Mouse (Mus musculus) MEL (cell line): ENCODE measurements around the gene Tyk2.

ENCODE experiments used
- BHLHE40 ChIP-seq: IDR thresholded peaks from 2 replicates; pipeline ENCODE4 v1.6.1; 2012; ENCODE audit warnings: low read depth, mild to moderate bottlenecking, inconsistent platforms, low read length, improper control_type of control experiment, borderline replicate concordance
- CTCF ChIP-seq, 3 experiments: IDR thresholded peaks in 2 of 3; conservative IDR thresholded peaks in 1 of 3; 2 replicates each; pipeline ENCODE4 v1.5.1; 2011 to 2012; ENCODE audit warnings: low read length in 3 of 3, low read depth in 2 of 3, mild to moderate bottlenecking in 2 of 3, improper control_type of control experiment in 1 of 3, inconsistent platforms in 1 of 3, mixed read lengths in 1 of 3, moderate library complexity in 1 of 3; ENCODE audit not compliant: control insufficient read depth in 1 of 3, insufficient read depth in 1 of 3, poor library complexity in 1 of 3, severe bottlenecking in 1 of 3
- E2F4 ChIP-seq: IDR thresholded peaks from 2 replicates; pipeline ENCODE4 v1.6.1; 2011; ENCODE audit warnings: low read depth, low read length, improper control_type of control experiment, borderline replicate concordance
- ETS1 ChIP-seq: IDR thresholded peaks from 2 replicates; pipeline ENCODE4 v1.6.1; 2012; ENCODE audit warnings: low read depth, mild to moderate bottlenecking, inconsistent platforms, low read length, improper control_type of control experiment, moderate library complexity
- JUND ChIP-seq: IDR thresholded peaks from 2 replicates; pipeline ENCODE4 v1.6.1; 2011; ENCODE audit warnings: low read depth, mild to moderate bottlenecking, improper control_type of control experiment, low read length
- KAT2A ChIP-seq: conservative IDR thresholded peaks from 2 replicates; pipeline ENCODE4 v1.6.1; 2012; ENCODE audit warnings: low read depth, low read length, improper control_type of control experiment, inconsistent platforms
- MEF2A ChIP-seq: IDR thresholded peaks from 2 replicates; pipeline ENCODE4 v1.6.1; 2014; ENCODE audit warnings: low read depth, mild to moderate bottlenecking, inconsistent platforms, low read length, improper control_type of control experiment; ENCODE audit not compliant: poor library complexity, insufficient replicate concordance, severe bottlenecking; ENCODE audit errors: extremely low read depth
- MXI1 ChIP-seq: IDR thresholded peaks from 2 replicates; pipeline ENCODE4 v1.6.1; 2011; ENCODE audit warnings: mild to moderate bottlenecking, low read depth, low read length, improper control_type of control experiment
- POLR2A ChIP-seq, 2 experiments: IDR thresholded peaks; 2 replicates each; pipeline ENCODE4 v1.6.1; 2011 to 2012; ENCODE audit warnings: low read length in 2 of 2, mild to moderate bottlenecking in 2 of 2, control low read depth in 1 of 2, improper control_type of control experiment in 1 of 2, low read depth in 1 of 2, moderate library complexity in 1 of 2; ENCODE audit not compliant: control insufficient read depth in 1 of 2, insufficient read depth in 1 of 2, poor library complexity in 1 of 2
- TAL1 ChIP-seq: IDR thresholded peaks from 2 replicates; pipeline ENCODE4 v1.6.1; 2012; ENCODE audit warnings: mild to moderate bottlenecking, inconsistent platforms, low read length, moderate library complexity, mixed read lengths
- TCF12 ChIP-seq: IDR thresholded peaks from 2 replicates; pipeline ENCODE4 v1.6.1; 2014; ENCODE audit warnings: low read depth, mild to moderate bottlenecking, inconsistent platforms, low read length, improper control_type of control experiment, moderate library complexity
- USF1 ChIP-seq: IDR thresholded peaks from 2 replicates; pipeline ENCODE4 v1.6.1; 2014; ENCODE audit warnings: low read depth, mild to moderate bottlenecking, inconsistent platforms, low read length, improper control_type of control experiment, moderate library complexity
- USF2 ChIP-seq, 2 experiments: IDR thresholded peaks; 2 replicates each; pipeline ENCODE4 v1.6.1; 2011 to 2012; ENCODE audit warnings: improper control_type of control experiment in 2 of 2, low read length in 2 of 2, borderline replicate concordance in 1 of 2, inconsistent platforms in 1 of 2, low read depth in 1 of 2, mild to moderate bottlenecking in 1 of 2; ENCODE audit not compliant: insufficient read depth in 1 of 2
- ZNF384 ChIP-seq: IDR thresholded peaks from 2 replicates; pipeline ENCODE4 v1.6.1; 2012; ENCODE audit warnings: low read depth, mild to moderate bottlenecking, inconsistent platforms, low read length, improper control_type of control experiment

GRCm38 (mm10) chr9:21131059-21131956 lies at the start of gene Tyk2:
- TF ChIP-seq KAT2A (no peak), E2F4 (no peak), BHLHE40 (no peak), USF2 (IDR thresholded peaks at IDR 0.05; ENCODE audit: borderline replicate concordance in 1 of 2, insufficient read depth in 1 of 2, low read depth in 1 of 2, low read length in 2 of 2) (no peak), POLR2A (IDR thresholded peaks at IDR 0.05; ENCODE audit: control insufficient read depth in 1 of 2, insufficient read depth in 1 of 2, low read depth in 1 of 2, low read length in 2 of 2, poor library complexity in 1 of 2) (no peak), ZNF384 (no peak), MEF2A (no peak), JUND (no peak), CTCF (IDR thresholded peaks at IDR 0.05 in 2 of 3, conservative IDR thresholded peaks at IDR 0.05 in 1 of 3; ENCODE audit: control insufficient read depth in 1 of 3, insufficient read depth in 1 of 3, low read depth in 2 of 3, low read length in 3 of 3, poor library complexity in 1 of 3, severe bottlenecking in 1 of 3) (no peak), USF1 (no peak), ETS1 (no peak), TAL1 (no peak), TCF12 (no peak), MXI1 (no peak)
